Mouse (Mus musculus) 416B (cell line): ENCODE results near the gene Krtap10-10.
A peak's percentile ranks its signal among the peaks of the same experiment; 100 is the strongest.

Experiments
- DNase-seq: peaks from one replicate; pipeline ENCODE4 v3.0.0; 2011; ENCODE audit warnings: low read depth

Krtap10-10 gene

DNA sequence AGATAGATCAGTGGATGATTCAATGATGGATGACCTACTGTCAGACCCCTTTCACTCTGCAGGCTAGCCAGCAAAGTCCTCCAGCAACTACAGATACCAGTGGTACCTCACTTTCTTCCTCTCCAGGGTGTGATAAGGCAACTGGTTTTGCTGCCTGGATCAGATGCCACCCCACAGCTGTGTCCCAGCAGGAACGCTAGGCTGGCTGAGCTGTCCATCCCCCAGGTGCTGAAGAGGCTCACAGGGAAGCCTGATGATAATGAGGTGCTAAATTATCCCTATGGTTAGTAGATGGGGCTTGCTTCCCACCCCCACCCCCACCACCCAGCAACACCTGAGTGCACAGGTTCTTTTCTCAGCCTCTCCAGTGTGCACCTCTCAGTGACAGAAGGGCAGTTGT lies 31.8 kb downstream of the Krtap10-10 start:
- no peak for DNase-seq

DNA sequence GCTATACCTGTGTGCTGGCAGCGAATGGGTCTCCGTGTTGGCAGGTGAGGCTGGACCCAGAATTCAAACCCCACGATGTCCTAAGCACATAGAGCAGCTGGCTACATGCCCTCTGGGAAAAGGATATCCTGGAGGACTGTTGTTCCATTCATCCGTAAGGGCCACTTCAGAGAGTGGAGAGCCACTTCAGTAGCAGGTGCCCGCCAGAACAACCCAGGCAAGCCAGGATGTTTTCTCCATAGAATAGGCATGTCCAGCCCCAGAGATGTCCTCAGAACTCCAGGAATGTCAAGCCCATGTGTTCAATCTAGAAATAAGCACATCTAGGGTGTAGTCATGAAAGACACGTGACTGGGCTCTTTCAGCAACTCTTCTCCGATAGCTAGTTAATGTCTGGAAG lies 33.9 kb downstream of the Krtap10-10 start:
- DNase-seq = no peak

DNA sequence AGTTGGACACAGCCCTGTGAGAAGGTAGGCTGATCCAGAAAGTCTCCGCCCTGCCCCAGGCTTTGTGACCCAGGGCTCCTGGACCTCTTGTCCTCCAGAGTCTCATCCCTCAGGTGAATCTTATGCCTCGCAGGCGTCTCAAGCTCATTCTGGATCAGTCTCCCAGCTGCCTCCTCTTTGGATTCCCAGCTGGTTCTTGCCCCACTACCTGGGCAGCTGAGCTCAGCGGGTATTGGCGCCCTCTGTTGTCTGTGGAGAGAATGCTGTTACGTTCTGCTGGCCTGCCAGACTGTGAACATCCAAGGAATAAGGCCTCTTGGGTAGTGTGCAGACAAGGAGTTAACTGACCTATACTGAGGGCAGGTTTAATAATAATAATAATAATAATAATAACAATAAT lies 43.2 kb downstream of the Krtap10-10 start:
- DNase-seq = peak; percentile 15

DNA sequence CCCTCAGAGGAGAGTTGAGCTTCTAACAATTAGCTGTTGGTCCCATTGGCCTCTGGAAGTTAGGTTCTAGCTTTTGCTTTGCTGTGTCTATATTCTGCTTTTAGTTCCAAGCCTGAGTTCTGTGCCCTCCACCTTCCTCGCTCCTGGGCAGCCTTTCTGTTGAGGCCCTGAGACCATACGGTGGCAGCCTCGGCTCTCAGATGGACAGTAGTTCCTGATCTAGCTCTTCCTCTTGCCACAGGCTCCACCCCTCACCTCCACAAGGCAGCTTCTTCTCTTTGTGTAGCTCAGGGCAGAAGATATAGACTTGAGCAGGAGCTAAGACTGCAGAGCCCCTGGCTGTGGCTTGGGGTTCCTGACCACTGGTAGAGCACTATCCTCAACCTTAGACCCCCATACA lies 44.6 kb downstream of the Krtap10-10 start:
- peak; percentile 34 for DNase-seq

DNA sequence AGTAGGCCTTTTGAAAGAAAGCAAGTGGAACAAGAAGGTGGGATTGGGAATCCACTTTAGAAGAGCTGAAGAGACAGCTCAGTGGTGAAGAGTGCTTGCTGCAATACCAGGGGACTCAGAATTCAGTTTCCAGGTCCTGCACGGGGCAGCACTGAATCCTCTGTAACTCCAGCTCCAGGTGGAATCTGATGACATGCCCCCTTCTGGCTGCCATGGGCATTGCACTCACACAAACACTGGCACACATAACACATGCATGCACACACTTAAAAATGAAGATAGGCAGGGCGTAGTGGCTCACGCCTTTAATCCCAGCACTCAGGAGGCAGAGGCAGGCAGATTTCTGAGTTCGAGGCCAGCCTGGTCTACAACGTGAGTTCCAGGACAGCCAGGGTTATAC lies 46.8 kb downstream of the Krtap10-10 start:
- no peak for DNase-seq

DNA sequence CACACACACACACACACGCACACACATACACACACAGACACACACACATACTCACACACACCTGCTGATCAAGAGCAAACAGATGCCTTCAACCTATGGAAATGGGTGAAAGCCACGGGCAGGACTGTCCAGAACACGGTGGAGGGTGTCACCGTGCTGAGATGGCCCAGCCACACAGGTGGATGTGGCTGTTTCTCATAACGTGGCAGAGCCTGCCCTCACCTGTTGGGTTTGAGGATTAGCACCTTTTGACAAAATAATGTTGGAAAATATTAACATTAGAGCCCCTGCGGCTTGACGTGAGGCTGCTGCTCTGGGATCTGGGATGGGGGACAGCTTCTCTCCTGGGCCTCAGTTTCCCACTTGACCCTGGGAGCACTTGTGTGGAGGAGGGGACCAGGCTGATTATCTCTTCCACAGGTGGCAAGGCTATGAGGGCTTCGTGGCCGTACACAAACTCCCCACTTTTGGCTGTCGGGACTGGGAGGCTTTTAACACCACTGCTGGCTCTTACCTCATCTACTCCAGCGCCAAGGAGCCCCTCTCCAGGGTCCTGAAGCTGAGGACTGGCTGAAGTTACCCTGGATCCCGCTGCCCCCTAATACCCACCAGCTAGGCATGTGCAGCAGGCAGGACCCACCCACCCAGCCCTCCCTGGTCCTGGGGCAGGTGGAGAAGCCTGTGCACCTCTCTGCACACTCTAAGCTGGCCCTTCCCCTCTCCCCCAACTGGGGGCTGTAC lies 50.4 kb downstream of the Krtap10-10 start:
- no peak for DNase-seq
